Mouse (Mus musculus) 416B (cell line): ENCODE data around the gene Aspa.
"Not testable (repeated sequence)": the region's sequence is repeated elsewhere in the genome, so short reads cannot be mapped to it uniquely, and the experiment has no call there.

Experiments
- DNase-seq: peaks from one replicate; pipeline ENCODE4 v3.0.0; 2011; ENCODE audit warnings: low read depth

The Aspa gene

GRCm38 (mm10) chr11:73329442-73329841, at the start of gene Aspa, which contains the start of the genes Gm49340 and Spata22:
Aspa (minus strand) TSS chr11:73329596.
Gm49340 (plus strand) TSS chr11:73329741.
Spata22 (plus strand) TSS chr11:73329741.
- no peak for DNase-seq

DNA sequence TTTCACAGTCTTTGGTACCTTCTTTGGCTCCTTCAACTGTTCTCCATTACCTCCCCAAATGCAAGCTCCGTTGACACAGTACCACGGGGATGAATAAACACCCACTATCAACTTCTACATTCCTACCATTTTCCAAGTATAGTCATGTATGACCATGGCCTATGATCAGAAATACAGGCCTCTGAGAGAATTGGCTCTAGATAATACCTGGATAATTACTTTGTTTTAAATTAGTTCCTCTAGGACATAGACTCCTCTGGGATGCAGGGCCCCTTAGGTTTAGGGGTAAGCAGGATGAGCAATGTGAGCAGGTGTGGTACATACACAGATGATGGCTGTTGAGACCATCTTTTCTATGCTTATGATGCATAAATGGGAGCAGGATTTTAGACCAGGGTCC, 41.5 kb upstream of the Aspa start, which contains the start of gene Olfr376:
Gene Olfr376, plus strand, starts transcription at position 301 of the 400 bp plus-strand sequence.
- no peak for DNase-seq

- DNase-seq: no peak
Observed at GRCm38 (mm10) chr11:73350483-73350882, 21.1 kb upstream of the Aspa start, which contains the start of gene Olfr20. Olfr20 (plus strand) TSS chr11:73350783.

GRCm38 (mm10) chr11:73336919-73337318, 7.5 kb upstream of the Aspa start:
- DNase-seq: no peak

- DNase-seq: no peak
Observed at GRCm38 (mm10) chr11:73333357-73333756, 4.0 kb upstream of the Aspa start.

- no peak for DNase-seq
Observed at GRCm38 (mm10) chr11:73327361-73327760, 2.0 kb downstream of the Aspa start.

GRCm38 (mm10) chr11:73326485-73326886, 2.9 kb downstream of the Aspa start:
- DNase-seq: no peak

DNA sequence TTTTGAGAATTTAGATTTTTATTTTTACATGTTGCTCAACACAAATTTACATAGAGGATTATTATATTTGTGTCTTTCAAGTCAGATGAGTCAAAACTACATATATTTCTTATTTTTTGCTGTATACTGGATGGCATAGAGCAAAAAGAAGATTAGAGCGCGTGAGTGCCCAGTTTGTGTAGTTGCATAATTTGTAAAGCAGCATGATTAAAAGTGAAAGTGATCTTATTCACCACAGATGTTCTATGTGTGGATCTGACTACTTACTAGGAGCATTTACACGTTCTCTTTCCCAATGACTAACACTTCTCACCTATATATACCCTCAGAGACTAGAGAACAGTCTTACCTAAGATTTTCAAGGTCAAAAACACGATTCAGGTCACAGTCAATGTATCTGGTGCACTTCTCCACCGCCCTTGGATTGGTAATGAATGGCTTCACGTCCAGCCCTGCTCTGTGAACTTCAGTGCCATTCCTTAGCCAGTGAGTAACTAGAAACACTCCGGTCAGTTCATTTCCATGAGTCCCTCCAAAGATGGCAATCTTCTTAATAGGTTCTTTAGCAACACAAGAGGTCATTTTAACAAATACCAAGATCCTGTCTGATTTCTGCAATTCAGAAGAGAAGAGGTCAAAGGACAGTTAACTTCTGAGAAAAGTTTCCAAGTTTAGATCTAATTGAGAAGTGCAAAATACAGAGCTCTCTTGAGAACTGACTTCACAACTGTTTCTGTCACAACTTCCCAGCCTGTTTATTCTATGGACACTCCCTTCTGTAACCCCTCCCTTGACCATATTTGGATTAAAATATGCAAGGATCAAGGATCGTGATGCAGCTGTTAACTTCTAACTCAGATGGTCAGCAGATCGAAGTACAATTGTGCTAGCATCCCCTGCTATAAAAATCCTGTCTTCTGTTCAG, 5.2 kb downstream of the Aspa start:
- DNase-seq: peak; percentile 10

GRCm38 (mm10) chr11:73321064-73321463, 8.3 kb downstream of the Aspa start:
- peak; percentile 48 for DNase-seq

- DNase-seq: not testable (repeated sequence)
Observed at GRCm38 (mm10) chr11:73318581-73318980, 10.8 kb downstream of the Aspa start.

DNA sequence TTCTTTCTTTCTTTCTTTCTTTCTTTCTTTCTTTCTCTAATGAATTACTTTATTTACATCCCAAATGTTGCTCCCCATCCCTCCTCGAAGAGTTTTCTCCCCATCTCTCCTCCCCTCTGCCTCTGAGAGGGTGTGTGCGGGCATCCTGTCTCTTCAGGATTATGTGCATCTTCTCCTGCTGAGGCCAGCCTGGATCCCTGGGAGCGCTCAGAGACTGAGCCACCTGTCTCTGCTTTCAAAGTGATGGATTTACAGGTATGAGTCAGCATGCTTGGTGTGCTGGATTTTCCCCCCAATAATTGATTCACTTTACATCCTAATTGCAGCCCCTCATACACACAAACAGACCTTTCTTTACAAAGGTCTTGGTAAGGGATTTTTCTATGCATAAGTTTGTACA, 13.4 kb downstream of the Aspa start:
- no peak for DNase-seq

DNA sequence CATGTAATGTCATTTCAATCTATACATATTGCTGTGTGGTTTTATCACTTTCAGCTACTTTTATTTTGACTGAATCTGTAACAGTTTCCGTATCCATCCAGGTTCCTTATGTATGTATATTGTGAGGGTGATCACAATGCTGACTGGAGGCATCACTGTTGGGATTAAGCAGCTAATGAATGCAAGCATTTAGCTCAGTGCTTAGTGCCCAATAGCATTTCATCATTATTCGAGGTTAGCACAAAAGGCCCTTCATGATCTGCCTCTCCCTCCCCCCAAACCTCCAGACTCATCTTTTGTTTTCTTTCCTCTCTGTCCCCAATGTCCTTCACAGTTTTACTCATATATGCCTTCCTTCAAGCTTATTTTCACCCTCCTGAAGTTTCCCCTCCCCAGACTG, 26.3 kb downstream of the Aspa start:
- no peak for DNase-seq

GRCm38 (mm10) chr11:73289621-73290020, 39.8 kb downstream of the Aspa start:
- no peak for DNase-seq

DNA sequence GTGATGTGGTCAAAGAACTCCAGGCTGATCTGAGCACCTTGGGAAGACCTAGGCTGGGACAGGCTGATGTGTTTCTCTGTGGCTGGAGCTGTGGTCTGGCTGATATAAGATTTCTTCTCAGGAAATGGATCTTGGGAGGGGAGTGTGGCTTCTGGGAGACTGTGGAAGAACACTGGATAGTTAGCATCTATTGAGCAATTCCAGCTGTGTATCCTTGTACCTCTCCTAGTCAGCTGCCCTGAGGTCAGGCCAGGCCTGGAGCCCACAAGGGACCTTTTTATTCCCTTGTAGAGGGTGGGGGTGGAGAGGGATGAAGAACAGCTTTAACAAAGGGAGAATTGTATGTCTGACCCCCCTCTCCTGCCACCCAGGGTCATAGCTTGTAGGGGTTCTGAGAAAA, 45.0 kb downstream of the Aspa start:
- no peak for DNase-seq

GRCm38 (mm10) chr11:73283926-73284325, 45.5 kb downstream of the Aspa start:
- no peak for DNase-seq

DNA sequence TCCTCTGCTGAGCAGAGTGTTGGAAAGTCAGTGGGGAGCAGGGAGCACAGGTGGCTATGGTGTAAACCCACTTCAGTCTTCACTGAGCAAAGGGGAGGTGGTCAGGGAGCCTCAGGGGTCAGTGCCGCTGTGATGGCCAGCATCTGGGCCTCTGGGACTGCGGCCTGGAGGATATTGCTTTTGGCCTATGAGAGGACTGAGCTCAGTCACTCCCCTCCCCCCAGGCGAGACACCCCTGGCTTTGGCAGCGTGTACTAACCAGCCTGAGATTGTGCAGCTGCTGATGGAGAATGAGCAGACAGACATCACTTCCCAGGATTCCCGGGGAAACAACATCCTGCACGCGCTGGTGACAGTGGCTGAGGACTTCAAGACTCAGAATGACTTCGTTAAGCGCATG, 46.0 kb downstream of the Aspa start:
- no peak for DNase-seq

DNA sequence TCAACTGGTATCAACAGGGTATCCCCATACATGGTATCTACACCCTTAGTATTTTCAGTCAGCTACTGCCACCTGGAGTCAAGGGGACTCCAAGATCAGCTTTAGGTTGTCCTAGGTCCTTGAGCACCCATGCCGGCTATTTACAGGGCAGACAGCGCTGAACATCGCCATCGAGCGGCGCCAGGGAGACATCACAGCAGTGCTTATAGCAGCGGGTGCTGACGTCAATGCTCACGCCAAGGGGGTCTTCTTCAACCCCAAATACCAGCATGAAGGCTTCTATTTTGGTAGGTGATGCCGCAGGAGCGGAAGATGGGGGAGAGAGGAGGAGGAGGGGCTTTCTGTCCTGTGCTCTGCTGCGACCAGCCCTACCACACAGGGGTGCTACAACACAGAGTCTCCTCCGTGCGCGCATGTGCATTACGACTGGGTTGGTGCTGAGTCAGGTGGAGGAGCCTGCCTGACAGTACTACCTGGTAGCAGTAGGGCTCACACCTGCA, 47.8 kb downstream of the Aspa start:
- DNase-seq: peak; percentile 17

DNA sequence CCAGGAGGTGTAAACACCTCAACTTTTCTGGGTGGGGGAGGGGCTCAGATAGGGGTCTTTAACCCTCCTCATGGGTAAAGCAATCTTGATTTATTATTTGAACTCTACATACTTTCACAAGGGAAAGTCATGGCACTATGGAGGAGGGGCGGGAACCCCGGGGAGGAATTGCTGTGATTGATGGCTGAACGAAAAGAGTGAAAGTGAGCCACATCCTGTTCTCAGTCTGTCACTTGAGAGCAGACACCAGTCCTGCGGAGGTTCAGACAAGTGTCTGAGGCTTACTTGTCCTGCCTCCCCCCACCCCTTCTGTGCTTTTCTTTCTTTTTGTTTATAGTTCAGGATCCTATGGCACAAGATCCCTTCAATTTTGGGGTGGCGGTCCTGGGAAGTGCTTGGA, 48.7 kb downstream of the Aspa start:
- DNase-seq: no peak

DNA sequence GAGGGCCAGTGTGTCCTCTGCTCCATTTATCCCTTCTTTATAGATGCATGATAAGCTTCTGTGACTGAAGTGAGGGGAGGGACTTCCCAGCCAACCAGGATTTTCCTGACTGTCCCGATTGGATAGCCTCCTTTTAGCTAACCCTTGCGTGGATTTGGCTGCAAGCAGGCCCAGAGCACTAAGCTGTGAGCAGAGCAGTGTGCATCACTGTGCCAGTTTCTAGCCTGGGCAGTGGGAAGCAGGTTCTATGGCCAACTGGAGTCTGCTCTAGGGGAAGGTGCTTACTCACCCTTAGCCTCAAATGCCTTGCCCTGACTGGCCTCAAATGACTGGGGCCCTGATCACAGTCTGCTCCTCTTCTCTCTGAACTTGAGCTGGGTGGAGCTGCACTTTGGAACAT, 54.6 kb downstream of the Aspa start:
- DNase-seq: no peak

DNA sequence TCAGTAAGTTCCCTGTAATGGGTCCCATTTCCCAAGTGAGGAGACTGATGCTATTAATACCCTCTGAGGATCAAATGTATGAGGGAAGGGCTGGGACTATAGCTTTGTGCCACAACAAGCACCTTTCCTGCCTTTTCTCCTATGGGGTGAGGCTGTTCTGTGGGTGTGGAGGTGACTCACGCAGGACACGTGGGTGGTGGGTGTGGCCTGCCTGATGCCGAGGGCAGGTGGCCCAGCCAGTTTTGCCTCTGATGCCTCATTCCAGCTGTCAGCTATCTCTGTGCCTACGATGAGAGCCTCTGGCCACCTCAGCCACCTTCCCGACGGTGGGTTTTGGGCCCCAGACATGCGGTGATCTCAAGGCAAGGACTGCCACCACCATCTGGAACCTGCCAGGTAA, 62.1 kb downstream of the Aspa start, which contains the start of gene Trpv3:
Gene Trpv3, plus strand, starts transcription at position 122 of the 400 bp plus-strand sequence.
- no peak for DNase-seq

DNA sequence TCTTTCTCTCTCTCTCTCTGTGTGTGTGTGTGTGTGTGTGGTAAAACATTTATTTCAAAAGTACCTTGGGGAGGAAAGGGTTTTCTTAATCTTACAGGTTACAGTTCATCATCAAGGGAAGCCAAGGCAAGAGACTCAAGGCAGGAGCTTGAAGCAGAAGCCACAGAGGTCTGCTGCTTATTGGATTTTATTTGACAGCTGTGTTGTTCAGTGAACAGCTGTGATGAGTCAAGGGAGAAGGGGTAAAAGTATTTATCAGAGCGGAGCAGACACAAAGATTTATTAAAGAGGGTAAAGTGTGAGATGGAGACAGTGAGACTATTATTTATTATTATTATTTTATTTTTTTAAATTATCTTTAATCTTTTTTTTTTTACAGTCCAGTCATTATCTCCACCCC, 68.0 kb downstream of the Aspa start:
- no peak for DNase-seq

DNA sequence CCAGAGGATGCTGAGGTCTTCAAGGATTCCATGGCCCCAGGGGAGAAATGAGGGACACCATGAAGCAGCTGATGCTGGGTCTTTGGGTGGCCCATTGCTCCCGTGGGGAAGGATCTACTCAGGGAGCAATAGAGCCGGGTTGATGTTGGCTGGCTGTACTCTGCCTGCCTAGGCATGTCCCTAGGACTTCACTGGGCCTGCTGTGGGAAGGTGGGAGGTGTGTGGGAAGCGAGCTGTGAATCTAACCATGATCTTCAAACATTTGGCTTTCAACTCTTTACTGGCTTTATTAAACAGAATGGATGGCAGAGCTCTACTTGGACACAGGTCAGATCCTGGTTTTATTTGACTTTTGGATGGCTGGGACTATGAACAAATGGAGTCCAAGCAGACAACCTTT, 68.9 kb downstream of the Aspa start:
- DNase-seq: no peak

- DNase-seq: no peak
Observed at GRCm38 (mm10) chr11:73258664-73259063, 70.7 kb downstream of the Aspa start.
